Mouse (Mus musculus): Measurements from ENCODE around the gene Has3.

DNA sequence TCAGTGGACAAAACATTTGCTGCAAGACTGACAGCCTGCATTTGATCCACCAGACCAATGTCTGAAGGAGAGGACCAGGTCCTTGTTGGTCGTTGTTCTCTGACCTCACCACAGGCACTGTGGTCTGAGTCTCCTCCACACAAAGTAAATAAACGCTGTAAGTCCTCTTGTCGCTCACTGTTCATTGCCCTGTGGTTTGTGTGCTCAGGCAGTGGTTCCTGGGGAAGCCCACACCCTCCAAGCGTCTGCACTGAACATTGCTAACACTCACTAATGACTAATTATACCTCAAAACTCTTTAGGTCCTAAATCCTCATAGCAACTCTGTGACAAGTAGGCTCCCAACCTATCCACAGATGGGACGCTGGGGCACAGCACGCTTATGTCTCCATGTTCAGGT is 33.5 kb upstream of the Has3 start:
- TF ChIP-seq POLR2A (IDR thresholded peaks at IDR 0.05; ENCODE audit: control insufficient read depth, extremely low read depth, insufficient read depth, low read length, poor library complexity) (no peak), CTCF (IDR thresholded peaks at IDR 0.05; ENCODE audit: borderline replicate concordance, control insufficient read depth, extremely low read depth, insufficient read depth, low read length, poor library complexity) (no peak)

Measured in thymus, adult 2 months (tissue).